Mouse (Mus musculus) liver, postnatal 0 days (tissue): Measurements from ENCODE around the gene Rex1bd.

ENCODE experiments used
- CTCF ChIP-seq: sonication (generic); IDR thresholded peaks from 2 replicates; pipeline ENCODE4 v1.5.1; 2016; ENCODE audit warnings: antibody characterized with exemption, low read depth
- EP300 ChIP-seq: IDR thresholded peaks from 2 replicates; pipeline ENCODE4 v1.6.1; 2016; ENCODE audit warnings: antibody characterized with exemption, low read depth, mild to moderate bottlenecking

GRCm38 (mm10) chr8:70541081-70541480, 34.5 kb upstream of the Rex1bd start:
- no peak for TF ChIP-seq CTCF
- no peak for TF ChIP-seq EP300
